Mouse (Mus musculus) mesoderm, embryonic 11.5 days (tissue): ENCODE data around the gene Wnt7b.
A peak's percentile ranks its signal among the peaks of the same experiment; 100 is the strongest.

Experiments
- DNase-seq: peaks from one replicate; pipeline ENCODE4 v3.0.0-alpha.2; 2012; ENCODE audit warnings: low read depth, low spot score

Wnt7b gene

GRCm38 (mm10) chr15:85507370-85508014 is 74.8 kb downstream of the Wnt7b start:
- peak; percentile 68 for DNase-seq

- no peak for DNase-seq
Observed at GRCm38 (mm10) chr15:85506680-85507079, 75.6 kb downstream of the Wnt7b start.

GRCm38 (mm10) chr15:85505118-85505925 is 77.0 kb downstream of the Wnt7b start:
- peak; percentile 36 for DNase-seq

- DNase-seq, result no peak
Observed at GRCm38 (mm10) chr15:85503127-85503526, 79.1 kb downstream of the Wnt7b start, which contains the start of gene 7530416G11Rik. 7530416G11Rik (minus strand) TSS chr15:85503227.

- DNase-seq, result no peak
Observed at GRCm38 (mm10) chr15:85500267-85500666, 82.0 kb downstream of the Wnt7b start.

GRCm38 (mm10) chr15:85497981-85498475 is 84.2 kb downstream of the Wnt7b start:
- DNase-seq, result peak; percentile 64

GRCm38 (mm10) chr15:85497548-85497947 is 84.7 kb downstream of the Wnt7b start:
- DNase-seq, result no peak

- no peak for DNase-seq
Observed at GRCm38 (mm10) chr15:85494163-85494621, 88.1 kb downstream of the Wnt7b start.

GRCm38 (mm10) chr15:85489751-85490150 is 92.5 kb downstream of the Wnt7b start:
- no peak for DNase-seq

GRCm38 (mm10) chr15:85488900-85489299 is 93.4 kb downstream of the Wnt7b start:
- DNase-seq, result no peak
